ENCODE assay signal across 8 mouse cellular contexts in genomic region chr17:47974503-47974902, GRCm38 (mm10). TPM values are rescaled to one million over a fixed set of nuclear protein-coding genes. Genes with fewer than 3 reads are reported as not detected.
A peak's percentile ranks its signal among the peaks of the same experiment; 100 is the strongest.
DNase-seq lines count a peak whose midpoint lies in the region; ATAC-seq and TF ChIP-seq lines count a peak whose summit lies in the region.

No protein-coding gene starts in this region.

- H3K36me3 ChIP-seq in embryonic facial prominence, embryonic 10.5 days (replicated peaks): no peaks in the 10 kb centered on the region
- no peaks in the 10 kb centered on the region for H3K36me3 ChIP-seq in intestine, embryonic 14.5 days (ENCODE audit: control insufficient read depth, insufficient read depth, low read length)
- H3K36me3 ChIP-seq in midbrain, embryonic 12.5 days: 0 out of 2 replicates have a peak, but pooled peaks cover 4% of the 10 kb centered on the region

- no peak for TF ChIP-seq CTCF in gastrocnemius, adult 2 months (IDR thresholded peaks at IDR 0.05)

- WGBS in embryonic facial prominence, embryonic 10.5 days: 2% methylated on average over 13 of the region's 13 CpGs
- WGBS in intestine, embryonic 14.5 days: 11% methylated on average over 13 of the region's 13 CpGs
- WGBS in midbrain, embryonic 12.5 days: 5% methylated on average over 13 of the region's 13 CpGs

- H3K27ac ChIP-seq in gastrocnemius, adult 2 months: peak overlapping the region; percentile 79
- peak overlapping the region; percentile 91 for H3K27ac ChIP-seq in embryonic facial prominence, embryonic 10.5 days (replicated peaks)
- peak overlapping the region; percentile 90 for H3K27ac ChIP-seq in intestine, embryonic 14.5 days (ENCODE audit: low read depth)
- H3K27ac ChIP-seq in midbrain, embryonic 12.5 days (replicated peaks): peak overlapping the region; percentile 76

- peak; percentile 36 for DNase-seq in gastrocnemius, adult 2 months
- DNase-seq in gastrocnemius, adult 18-20 months (ENCODE audit: low spot score): no peak
- no peak for DNase-seq in embryonic facial prominence, embryonic 10.5 days (ENCODE audit: low spot score)
- DNase-seq in intestine, embryonic 14.5 days (ENCODE audit: low spot score): no peak
- DNase-seq in right cerebral cortex, postnatal 36 days (ENCODE audit: low spot score in 2 of 2): no peak
- no peak for DNase-seq in layer of hippocampus, adult 9-11 months

- peaks cover 42% of the 10 kb centered on the region for H3K27me3 ChIP-seq in embryonic facial prominence, embryonic 10.5 days (replicated peaks; ENCODE audit: low read depth, poor library complexity, severe bottlenecking)
- no peaks in the 10 kb centered on the region for H3K27me3 ChIP-seq in intestine, embryonic 14.5 days (replicated peaks; ENCODE audit: control insufficient read depth, insufficient read depth, low read length)
- H3K27me3 ChIP-seq in midbrain, embryonic 12.5 days: peaks cover 41% of the 10 kb centered on the region

- intact Hi-C loops in gastrocnemius, adult 2 months (cut with DNase I): loop anchor here (2.0 kb wide), 1 partner anchor 50 kb away; the partner anchor contains the start of gene Foxp4

- peak overlapping the region; percentile 69 for H3K4me3 ChIP-seq in gastrocnemius, adult 2 months
- H3K4me3 ChIP-seq in embryonic facial prominence, embryonic 10.5 days: peak overlapping the region; percentile 57
- peak overlapping the region; percentile 20 for H3K4me3 ChIP-seq in intestine, embryonic 14.5 days (ENCODE audit: low read depth, low read length)
- peak overlapping the region; percentile 41 for H3K4me3 ChIP-seq in midbrain, embryonic 12.5 days

- peak; percentile 30; the same call in 1 of the 2 replicates for ATAC-seq in intestine, embryonic 14.5 days (replicated peaks; ENCODE audit: low FRiP score, low TSS enrichment, low read depth)
- peak; percentile 8; the same call in 1 of the 2 replicates for ATAC-seq in midbrain, embryonic 12.5 days (ENCODE audit: low FRiP score, low read depth)
- no peak for ATAC-seq in frontal cortex, adult (ENCODE audit: low TSS enrichment)

- no peaks in the 10 kb centered on the region for H3K9me3 ChIP-seq in embryonic facial prominence, embryonic 10.5 days
- no peaks in the 10 kb centered on the region for H3K9me3 ChIP-seq in intestine, embryonic 14.5 days (ENCODE audit: control insufficient read depth, low read length)
- 0 out of 2 replicates have a peak, but pooled peaks cover 3% of the 10 kb centered on the region for H3K9me3 ChIP-seq in midbrain, embryonic 12.5 days

- H3K4me1 ChIP-seq in embryonic facial prominence, embryonic 10.5 days: peaks cover 61% of the 10 kb centered on the region
- H3K4me1 ChIP-seq in intestine, embryonic 14.5 days (replicated peaks; ENCODE audit: control insufficient read depth, insufficient read depth, low read length): peaks cover 47% of the 10 kb centered on the region
- H3K4me1 ChIP-seq in midbrain, embryonic 12.5 days: peaks cover 48% of the 10 kb centered on the region

- peak overlapping the region; percentile 60 for H3K4me2 ChIP-seq in intestine, embryonic 14.5 days (ENCODE audit: low read length)
- peak overlapping the region; percentile 67 for H3K4me2 ChIP-seq in midbrain, embryonic 12.5 days (replicated peaks)

- peak overlapping the region; percentile 21 for H3K9ac ChIP-seq in intestine, embryonic 14.5 days (ENCODE audit: low read length)
- H3K9ac ChIP-seq in midbrain, embryonic 12.5 days (replicated peaks): peak overlapping the region; percentile 53; the same call in 1 of the 2 replicates

RNA-seq across cellular contexts. Expression of gene Foxp4, which starts 50.1 kb away (rescaled TPM):
- total RNA-seq in gastrocnemius, adult 2 months (2021): 1 to 10 TPM; 7.3 to 7.9 TPM
- 1 to 10 TPM; 7.5 TPM for total RNA-seq in gastrocnemius, adult 18-20 months (2021)
- 26.9 and 28.1 TPM in 2 replicates for polyA plus RNA-seq in embryonic facial prominence, embryonic 10.5 days (2016; fragmentation: Nextera tagmentation; extraction: Ambion mirVana)
- polyA plus RNA-seq in intestine, embryonic 14.5 days (2014; fragmentation: Nextera tagmentation; extraction: Ambion mirVana): 30.3 and 32.4 TPM in 2 replicates
- polyA plus RNA-seq in midbrain, embryonic 12.5 days (2016; fragmentation: Nextera tagmentation; extraction: Ambion mirVana): 34.5 and 35.3 TPM in 2 replicates
